Mouse (Mus musculus): ENCODE measurements at regions not wholly inside any gene's neighbourhood (a gene's known extent, or its start where the extent isn't known, plus 50 kb on each side); places are given as distances from the start of the nearest gene placed in this dataset.

GRCm38 (mm10) chr12:9176198-9176597, 146.4 kb downstream of the Ttc32 start:
- DNase-seq (ENCODE audit: low spot score) = no peak

GRCm38 (mm10) chr12:9178626-9179025, 148.8 kb downstream of the Ttc32 start:
- no peak for DNase-seq (ENCODE audit: low spot score)

GRCm38 (mm10) chr12:9180677-9181076, 150.9 kb downstream of the Ttc32 start:
- no peak for DNase-seq (ENCODE audit: low spot score)

GRCm38 (mm10) chr12:9191721-9192120, 161.9 kb downstream of the Ttc32 start:
- DNase-seq (ENCODE audit: low spot score) = no peak

GRCm38 (mm10) chr12:9199321-9199720, 169.5 kb downstream of the Ttc32 start:
- DNase-seq (ENCODE audit: low spot score) = no peak

- DNase-seq (ENCODE audit: low spot score) = no peak
Measured at GRCm38 (mm10) chr12:9212211-9212610, 182.4 kb downstream of the Ttc32 start.

GRCm38 (mm10) chr12:9224971-9225370, 195.2 kb downstream of the Ttc32 start:
- no peak for DNase-seq (ENCODE audit: low spot score)

GRCm38 (mm10) chr12:9227901-9228300, 198.1 kb downstream of the Ttc32 start:
- no peak for DNase-seq (ENCODE audit: low spot score)

GRCm38 (mm10) chr12:9228486-9228885, 198.7 kb downstream of the Ttc32 start:
- DNase-seq (ENCODE audit: low spot score) = no peak

- no peak for DNase-seq (ENCODE audit: low spot score)
Measured at GRCm38 (mm10) chr12:9229981-9230380, 200.2 kb downstream of the Ttc32 start.

- no peak for DNase-seq (ENCODE audit: low spot score)
Measured at GRCm38 (mm10) chr12:9230576-9230975, 200.8 kb downstream of the Ttc32 start.

- no peak for DNase-seq (ENCODE audit: low spot score)
Measured at GRCm38 (mm10) chr12:9232431-9232830, 202.6 kb downstream of the Ttc32 start.

- no peak for DNase-seq (ENCODE audit: low spot score)
Measured at GRCm38 (mm10) chr12:9235866-9236265, 206.1 kb downstream of the Ttc32 start.

- no peak for DNase-seq (ENCODE audit: low spot score)
Measured at GRCm38 (mm10) chr12:9237538-9237937, 207.7 kb downstream of the Ttc32 start.

GRCm38 (mm10) chr12:9237955-9238354, 208.2 kb downstream of the Ttc32 start:
- no peak for DNase-seq (ENCODE audit: low spot score)

GRCm38 (mm10) chr12:9247506-9247905, 217.7 kb downstream of the Ttc32 start:
- DNase-seq (ENCODE audit: low spot score) = no peak

GRCm38 (mm10) chr12:9251772-9252171, 222.0 kb downstream of the Ttc32 start:
- DNase-seq (ENCODE audit: low spot score) = peak; percentile 56

GRCm38 (mm10) chr12:9253306-9254074, 223.7 kb downstream of the Ttc32 start:
- DNase-seq (ENCODE audit: low spot score) = no peak

- no peak for DNase-seq (ENCODE audit: low spot score)
Measured at GRCm38 (mm10) chr12:9254301-9254860, 224.6 kb downstream of the Ttc32 start.

GRCm38 (mm10) chr12:9255661-9256486, 226.1 kb downstream of the Ttc32 start:
- no peak for DNase-seq (ENCODE audit: low spot score)

- DNase-seq (ENCODE audit: low spot score) = no peak
Measured at GRCm38 (mm10) chr12:9256487-9256820, 226.7 kb downstream of the Ttc32 start.

GRCm38 (mm10) chr12:9258221-9258620, 228.4 kb downstream of the Ttc32 start:
- DNase-seq (ENCODE audit: low spot score) = no peak

GRCm38 (mm10) chr12:9261662-9262061, 231.9 kb downstream of the Ttc32 start:
- no peak for DNase-seq (ENCODE audit: low spot score)

Measured in ovary, postnatal 36 days (tissue).